Mouse (Mus musculus) limb, embryonic 13.5 days (tissue): ENCODE results near the gene Rbpjl. TPM values are rescaled to one million over a fixed set of nuclear protein-coding genes. Genes with fewer than 3 reads are reported as not detected.

Source experiments
- ATAC-seq: fragments of 200-750 bp; cut with Nextera tagmentation; 2 replicates; pipeline ENCODE4 v1.8.0; 2017; ENCODE audit warnings: low read depth, moderate number of reproducible peaks, moderate TSS enrichment; ENCODE audit not compliant: low FRiP score
- H3K27ac ChIP-seq: fragments of 300-500 bp; sonication (generic); 2 replicates; pipeline ENCODE4 v1.5.1; 2015; ENCODE audit warnings: inconsistent platforms, mild to moderate bottlenecking, moderate library complexity
- H3K27me3 ChIP-seq: fragments of 300-500 bp; sonication (generic); 2 replicates; pipeline ENCODE4 v1.6.1; 2015; ENCODE audit warnings: mild to moderate bottlenecking, inconsistent platforms
- H3K36me3 ChIP-seq: fragments of 300-500 bp; sonication (generic); 2 replicates; pipeline ENCODE4 v1.6.1; 2015; ENCODE audit warnings: inconsistent platforms, mild to moderate bottlenecking, moderate library complexity
- H3K4me1 ChIP-seq: fragments of 300-500 bp; sonication (generic); 2 replicates; pipeline ENCODE4 v1.6.1; 2015; ENCODE audit warnings: inconsistent platforms
- H3K4me2 ChIP-seq: fragments of 300-500 bp; sonication (generic); replicated peaks from 2 replicates; pipeline ENCODE4 v1.6.1; 2015; ENCODE audit warnings: inconsistent platforms, mild to moderate bottlenecking, moderate library complexity
- H3K4me3 ChIP-seq: fragments of 300-500 bp; sonication (generic); 2 replicates; pipeline ENCODE4 v1.5.1; 2015; ENCODE audit warnings: moderate library complexity, mild to moderate bottlenecking, inconsistent platforms
- H3K9ac ChIP-seq: fragments of 300-500 bp; sonication (generic); 2 replicates; pipeline ENCODE4 v1.6.1; 2015; ENCODE audit warnings: mild to moderate bottlenecking, inconsistent platforms
- H3K9me3 ChIP-seq: fragments of 300-500 bp; sonication (generic); 2 replicates; pipeline ENCODE4 v1.6.1; 2016; ENCODE audit warnings: inconsistent platforms
- WGBS: fragments of 180-500 bp; shearing (Covaris S2); methylation state at CpG from one replicate; pipeline ENCODE4 v1.1.7; 2015; 5-methylcytosine and 5-hydroxymethylcytosine counted together
- polyA plus RNA-seq: library from polyadenylated mRNA; unstranded; fragments of >200 nt; fragmentation: Nextera tagmentation; extraction: Ambion mirVana; gene quantifications from 2 replicates; pipeline ENCODE4 v1.2.1, GENCODE M21; 2015

Gene Rbpjl
- polyA plus RNA-seq, result 1.5 and 1.6 TPM in 2 replicates

- peak within 1 kb of the TSS; percentile 71 for H3K9ac ChIP-seq
- H3K4me2 ChIP-seq, result peak within 1 kb of the TSS; percentile 72
- H3K27me3 ChIP-seq, result peaks cover 92% of the 10 kb centered on the region
- peaks cover 19% of the 10 kb centered on the region for H3K36me3 ChIP-seq
- WGBS, result 2% methylated on average over 17 of the region's 17 CpGs
- peak within 1 kb of the TSS; percentile 52 for H3K4me3 ChIP-seq
- H3K27ac ChIP-seq, result peak within 1 kb of the TSS; percentile 85
- H3K9me3 ChIP-seq, result 0 out of 2 replicates have a peak, but pooled peaks cover 1% of the 10 kb centered on the region
- H3K4me1 ChIP-seq, result peaks cover 53% of the 10 kb centered on the region
- peak; percentile 48 for ATAC-seq
Observed at GRCm38 (mm10) chr2:164402906-164403305, at the start of gene Rbpjl. Gene Rbpjl, plus strand, starts transcription at chr2:164403141.

- 85% methylated on average over 11 of the region's 11 CpGs for WGBS
- H3K27me3 ChIP-seq, result peaks cover 21% of the 10 kb centered on the region; the same call in 1 of the 2 replicates
- no peak overlapping the region for H3K4me2 ChIP-seq
- H3K36me3 ChIP-seq, result no peaks in the 10 kb centered on the region
- no peak overlapping the region for H3K27ac ChIP-seq
- ATAC-seq, result no peak
- H3K4me1 ChIP-seq, result no peaks in the 10 kb centered on the region
- H3K9me3 ChIP-seq, result no peaks in the 10 kb centered on the region
- no peak overlapping the region for H3K9ac ChIP-seq
- H3K4me3 ChIP-seq, result no peak overlapping the region
Observed at GRCm38 (mm10) chr2:164353356-164353755, 49.6 kb upstream of the Rbpjl start.

GRCm38 (mm10) chr2:164356177-164356967 lies 46.6 kb upstream of the Rbpjl start:
- ATAC-seq, result no peak
- no peak overlapping the region for H3K4me3 ChIP-seq
- WGBS, result 70% methylated on average over 11 of the region's 11 CpGs
- H3K9me3 ChIP-seq, result no peaks in the 10 kb centered on the region
- no peaks in the 10 kb centered on the region for H3K4me1 ChIP-seq
- H3K36me3 ChIP-seq, result no peaks in the 10 kb centered on the region
- no peak overlapping the region for H3K4me2 ChIP-seq
- H3K27me3 ChIP-seq, result peaks cover 25% of the 10 kb centered on the region
- H3K9ac ChIP-seq, result no peak overlapping the region
- H3K27ac ChIP-seq, result no peak overlapping the region

- H3K4me3 ChIP-seq, result no peak overlapping the region
- H3K4me1 ChIP-seq, result no peaks in the 10 kb centered on the region
- no peak overlapping the region for H3K27ac ChIP-seq
- H3K36me3 ChIP-seq, result no peaks in the 10 kb centered on the region
- H3K9me3 ChIP-seq, result no peaks in the 10 kb centered on the region
- H3K4me2 ChIP-seq, result no peak overlapping the region
- no peak overlapping the region for H3K9ac ChIP-seq
- no peak for ATAC-seq
- 85% methylated on average over 3 of the region's 3 CpGs for WGBS
- peaks cover 32% of the 10 kb centered on the region for H3K27me3 ChIP-seq
Observed at GRCm38 (mm10) chr2:164358373-164358772, 44.6 kb upstream of the Rbpjl start.

- Histone ChIP-seq H3K27ac (no peak overlapping the region), H3K27me3 (peaks cover 28% of the 10 kb centered on the region), H3K36me3 (no peaks in the 10 kb centered on the region), H3K9me3 (no peaks in the 10 kb centered on the region), H3K4me3 (no peak overlapping the region), H3K4me2 (no peak overlapping the region), H3K9ac (no peak overlapping the region), H3K4me1 (no peaks in the 10 kb centered on the region)
- ATAC-seq, result no peak
- WGBS, result 82% methylated on average over 5 of the region's 5 CpGs
Observed at GRCm38 (mm10) chr2:164359031-164359430, 43.9 kb upstream of the Rbpjl start.

GRCm38 (mm10) chr2:164359668-164360067 lies 43.3 kb upstream of the Rbpjl start:
- no peaks in the 10 kb centered on the region for H3K36me3 ChIP-seq
- no peaks in the 10 kb centered on the region for H3K4me1 ChIP-seq
- ATAC-seq, result no peak
- no peak overlapping the region for H3K27ac ChIP-seq
- WGBS, result 72% methylated on average over 5 of the region's 5 CpGs
- H3K9me3 ChIP-seq, result no peaks in the 10 kb centered on the region
- no peak overlapping the region for H3K9ac ChIP-seq
- peaks cover 28% of the 10 kb centered on the region for H3K27me3 ChIP-seq
- H3K4me2 ChIP-seq, result no peak overlapping the region
- H3K4me3 ChIP-seq, result no peak overlapping the region

GRCm38 (mm10) chr2:164360974-164361657 lies 41.8 kb upstream of the Rbpjl start:
- no peak for ATAC-seq
- Histone ChIP-seq H3K9me3 (no peaks in the 10 kb centered on the region), H3K4me1 (peaks cover under 1% of the 10 kb centered on the region; the same call in 1 of the 2 replicates), H3K27me3 (peaks cover 18% of the 10 kb centered on the region), H3K27ac (no peak overlapping the region), H3K4me3 (no peak overlapping the region), H3K9ac (no peak overlapping the region), H3K36me3 (no peaks in the 10 kb centered on the region), H3K4me2 (no peak overlapping the region)
- 37% methylated on average over 13 of the region's 13 CpGs for WGBS

- WGBS, result 58% methylated on average over 3 of the region's 3 CpGs
- peak; percentile 32; the same call in 1 of the 2 replicates for ATAC-seq
- Histone ChIP-seq H3K9me3 (no peaks in the 10 kb centered on the region), H3K4me2 (no peak overlapping the region), H3K4me3 (no peak overlapping the region), H3K4me1 (peaks cover 11% of the 10 kb centered on the region), H3K27ac (no peak overlapping the region), H3K27me3 (peaks cover 8% of the 10 kb centered on the region; the same call in 1 of the 2 replicates), H3K36me3 (no peaks in the 10 kb centered on the region), H3K9ac (no peak overlapping the region)
Observed at GRCm38 (mm10) chr2:164366947-164367346, 36.0 kb upstream of the Rbpjl start.

GRCm38 (mm10) chr2:164368620-164369105 lies 34.3 kb upstream of the Rbpjl start:
- Histone ChIP-seq H3K36me3 (no peaks in the 10 kb centered on the region), H3K4me2 (no peak overlapping the region), H3K9me3 (no peaks in the 10 kb centered on the region), H3K4me1 (peaks cover 11% of the 10 kb centered on the region), H3K4me3 (no peak overlapping the region), H3K27me3 (no peaks in the 10 kb centered on the region), H3K9ac (no peak overlapping the region), H3K27ac (no peak overlapping the region)
- ATAC-seq, result no peak
- WGBS, result 81% methylated on average over 6 of the region's 6 CpGs

GRCm38 (mm10) chr2:164371371-164371770 lies 31.6 kb upstream of the Rbpjl start:
- no peak overlapping the region for H3K4me3 ChIP-seq
- peaks cover 9% of the 10 kb centered on the region for H3K4me1 ChIP-seq
- 87% methylated on average over 3 of the region's 3 CpGs for WGBS
- no peaks in the 10 kb centered on the region for H3K9me3 ChIP-seq
- H3K27me3 ChIP-seq, result no peaks in the 10 kb centered on the region
- no peak overlapping the region for H3K9ac ChIP-seq
- H3K27ac ChIP-seq, result no peak overlapping the region
- H3K4me2 ChIP-seq, result no peak overlapping the region
- ATAC-seq, result no peak
- H3K36me3 ChIP-seq, result no peaks in the 10 kb centered on the region

- Histone ChIP-seq H3K36me3 (no peaks in the 10 kb centered on the region), H3K4me2 (no peak overlapping the region), H3K27me3 (no peaks in the 10 kb centered on the region), H3K4me1 (no peaks in the 10 kb centered on the region), H3K9ac (no peak overlapping the region), H3K27ac (no peak overlapping the region), H3K4me3 (no peak overlapping the region), H3K9me3 (no peaks in the 10 kb centered on the region)
- no peak for ATAC-seq
- 19% methylated on average over 3 of the region's 3 CpGs for WGBS
Observed at GRCm38 (mm10) chr2:164372408-164373053, 30.4 kb upstream of the Rbpjl start.

GRCm38 (mm10) chr2:164373187-164373586 lies 29.8 kb upstream of the Rbpjl start:
- no peak for ATAC-seq
- no peaks in the 10 kb centered on the region for H3K36me3 ChIP-seq
- no peak overlapping the region for H3K4me2 ChIP-seq
- no peaks in the 10 kb centered on the region for H3K27me3 ChIP-seq
- no peaks in the 10 kb centered on the region for H3K9me3 ChIP-seq
- H3K9ac ChIP-seq, result no peak overlapping the region
- H3K4me1 ChIP-seq, result peaks cover 4% of the 10 kb centered on the region; the same call in 1 of the 2 replicates
- H3K4me3 ChIP-seq, result no peak overlapping the region
- H3K27ac ChIP-seq, result no peak overlapping the region
- WGBS, result 37% methylated on average over 4 of the region's 4 CpGs
